Mouse (Mus musculus): ENCODE data around the gene Slc41a3. TPM values are rescaled to one million over a fixed set of nuclear protein-coding genes. Genes with fewer than 3 reads are reported as not detected.
A peak's percentile ranks its signal among the peaks of the same experiment; 100 is the strongest.
"Not testable (repeated sequence)": the region's sequence is repeated elsewhere in the genome, so short reads cannot be mapped to it uniquely, and the experiment has no call there.

Gene Slc41a3
- total RNA-seq, 2 experiments from 2014 or later = 3.7 to 4.6 TPM

DNA sequence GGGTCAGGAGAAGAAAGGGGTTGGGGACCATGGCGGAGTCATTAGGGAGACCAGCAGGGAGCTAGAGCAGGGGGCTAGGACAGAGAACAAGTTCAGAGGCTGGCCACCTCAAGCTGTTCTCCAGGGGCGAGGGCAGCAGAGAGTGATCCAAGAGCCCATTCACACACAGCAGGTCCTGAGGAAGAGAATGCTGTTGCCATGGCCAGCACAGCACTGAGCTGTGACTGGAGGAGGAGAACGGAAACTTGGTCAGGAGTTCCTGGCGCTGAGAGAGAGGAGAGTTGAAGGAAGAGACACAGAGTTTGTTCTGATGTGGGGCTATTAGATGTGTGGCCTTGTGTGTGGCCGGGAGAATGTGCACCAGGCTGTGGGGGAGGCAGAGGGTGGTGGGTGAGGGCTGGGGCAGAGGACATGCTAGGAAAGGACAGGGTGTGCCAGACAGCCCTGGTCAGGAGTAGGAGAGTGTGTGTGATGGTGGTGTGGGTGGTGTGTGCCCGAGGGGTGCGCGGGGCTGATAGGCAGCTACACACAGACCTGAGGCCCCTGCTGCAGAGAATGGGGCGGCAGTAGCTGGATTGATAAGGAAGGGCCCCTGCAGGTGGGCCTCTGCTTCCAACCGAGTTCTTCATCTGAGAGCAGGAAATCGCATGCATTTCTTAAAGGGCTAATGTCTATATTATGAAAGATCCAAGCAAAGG, 18.4 kb downstream of the Slc41a3 start:
- no peak for DNase-seq (ENCODE audit: extremely low spot score in 1 of 2, low spot score in 1 of 2)

DNA sequence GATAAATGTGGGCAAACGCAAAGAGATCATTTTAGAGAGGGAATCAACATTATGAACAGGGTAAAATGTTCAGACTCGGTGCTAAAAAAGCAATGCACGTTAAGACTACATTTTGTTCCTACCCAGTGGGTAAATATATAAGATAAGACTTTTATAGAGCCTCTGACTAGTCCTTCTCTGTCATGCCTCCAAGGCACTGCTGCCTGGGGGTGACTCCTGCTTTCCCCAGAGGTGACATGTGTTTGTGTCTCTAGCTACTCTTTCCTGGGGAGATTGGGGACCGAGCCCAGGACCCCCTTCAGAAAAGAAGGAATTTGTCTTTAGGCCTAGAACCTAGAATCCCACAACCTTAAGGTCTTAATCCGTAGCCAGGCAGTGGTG, 18.9 kb downstream of the Slc41a3 start:
- no peak for DNase-seq (ENCODE audit: extremely low spot score in 1 of 2, low spot score in 1 of 2)

GRCm38 (mm10) chr6:90624184-90624583, 19.7 kb downstream of the Slc41a3 start:
- peak in 1 of 2 experiments; percentile 36 for DNase-seq (ENCODE audit: extremely low spot score in 1 of 2, low spot score in 1 of 2)

DNA sequence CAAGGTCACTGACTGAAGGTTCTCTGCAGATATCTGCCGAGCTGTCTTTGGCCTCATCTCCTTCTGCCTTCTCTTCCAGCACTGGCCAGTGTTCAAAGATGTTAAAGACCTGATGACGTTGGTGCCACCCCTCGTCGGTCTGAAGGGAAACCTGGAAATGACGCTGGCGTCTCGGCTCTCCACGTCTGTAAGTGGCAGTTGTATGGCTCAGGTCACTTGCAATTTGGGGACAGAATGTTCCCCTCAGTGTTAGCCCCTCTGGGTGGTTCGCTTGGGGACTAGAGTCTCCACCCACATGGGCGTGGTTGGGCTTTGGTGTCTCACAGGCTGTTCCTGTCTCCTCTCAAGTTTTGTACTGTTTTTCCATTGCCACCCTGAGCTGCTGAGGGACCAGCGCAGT, 20.2 kb downstream of the Slc41a3 start:
- DNase-seq (ENCODE audit: extremely low spot score in 1 of 2, low spot score in 1 of 2) = no peak

GRCm38 (mm10) chr6:90625207-90625994, 20.9 kb downstream of the Slc41a3 start:
- DNase-seq (ENCODE audit: extremely low spot score in 1 of 2, low spot score in 1 of 2) = no peak

- DNase-seq (ENCODE audit: extremely low spot score in 1 of 2, low spot score in 1 of 2) = no peak
Measured at GRCm38 (mm10) chr6:90627556-90627955, 23.0 kb downstream of the Slc41a3 start.

- no peak for DNase-seq (ENCODE audit: extremely low spot score in 1 of 2, low spot score in 1 of 2)
Measured at GRCm38 (mm10) chr6:90629506-90629905, 25.0 kb downstream of the Slc41a3 start.

- no peak for DNase-seq (ENCODE audit: extremely low spot score in 1 of 2, low spot score in 1 of 2)
Measured at GRCm38 (mm10) chr6:90630427-90630826, 25.9 kb downstream of the Slc41a3 start.

GRCm38 (mm10) chr6:90632526-90632925, 28.0 kb downstream of the Slc41a3 start:
- DNase-seq (ENCODE audit: extremely low spot score in 1 of 2, low spot score in 1 of 2) = not testable (repeated sequence)

- DNase-seq (ENCODE audit: extremely low spot score in 1 of 2, low spot score in 1 of 2) = no peak
Measured at GRCm38 (mm10) chr6:90635081-90635480, 30.6 kb downstream of the Slc41a3 start.

- no peak for DNase-seq (ENCODE audit: extremely low spot score in 1 of 2, low spot score in 1 of 2)
Measured at GRCm38 (mm10) chr6:90635611-90636010, 31.1 kb downstream of the Slc41a3 start.

GRCm38 (mm10) chr6:90643057-90643456, 38.5 kb downstream of the Slc41a3 start:
- DNase-seq (ENCODE audit: extremely low spot score in 1 of 2, low spot score in 1 of 2) = no peak

DNA sequence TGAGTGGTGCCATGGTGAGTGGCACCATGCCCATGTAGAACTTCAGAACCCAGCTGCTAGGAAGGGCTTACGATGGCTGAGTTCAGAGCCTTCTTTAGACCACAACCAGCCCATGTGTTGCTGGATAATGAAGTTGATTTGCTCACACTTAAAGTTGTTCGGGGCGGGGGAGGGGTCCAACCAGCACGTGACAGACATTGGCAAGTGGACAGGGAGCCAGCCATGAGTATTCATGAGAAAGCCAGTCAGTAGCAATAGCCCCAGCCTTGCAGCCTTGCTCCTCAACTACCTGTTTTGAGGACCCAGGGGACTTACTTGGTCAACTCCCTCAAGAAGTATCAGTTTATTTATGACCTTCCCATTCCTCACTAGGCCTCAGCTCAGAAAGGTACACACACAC, 40.4 kb downstream of the Slc41a3 start:
- no peak for DNase-seq (ENCODE audit: extremely low spot score in 1 of 2, low spot score in 1 of 2)

GRCm38 (mm10) chr6:90648391-90648790, 43.9 kb downstream of the Slc41a3 start:
- DNase-seq (ENCODE audit: extremely low spot score in 1 of 2, low spot score in 1 of 2) = no peak

GRCm38 (mm10) chr6:90649279-90649678, 44.8 kb downstream of the Slc41a3 start:
- DNase-seq (ENCODE audit: extremely low spot score in 1 of 2, low spot score in 1 of 2) = no peak

GRCm38 (mm10) chr6:90650634-90651033, 46.1 kb downstream of the Slc41a3 start:
- DNase-seq (ENCODE audit: extremely low spot score in 1 of 2, low spot score in 1 of 2) = no peak

GRCm38 (mm10) chr6:90653736-90654135, 49.2 kb downstream of the Slc41a3 start:
- DNase-seq (ENCODE audit: extremely low spot score in 1 of 2, low spot score in 1 of 2) = peak in 1 of 2 experiments; percentile 57

DNA sequence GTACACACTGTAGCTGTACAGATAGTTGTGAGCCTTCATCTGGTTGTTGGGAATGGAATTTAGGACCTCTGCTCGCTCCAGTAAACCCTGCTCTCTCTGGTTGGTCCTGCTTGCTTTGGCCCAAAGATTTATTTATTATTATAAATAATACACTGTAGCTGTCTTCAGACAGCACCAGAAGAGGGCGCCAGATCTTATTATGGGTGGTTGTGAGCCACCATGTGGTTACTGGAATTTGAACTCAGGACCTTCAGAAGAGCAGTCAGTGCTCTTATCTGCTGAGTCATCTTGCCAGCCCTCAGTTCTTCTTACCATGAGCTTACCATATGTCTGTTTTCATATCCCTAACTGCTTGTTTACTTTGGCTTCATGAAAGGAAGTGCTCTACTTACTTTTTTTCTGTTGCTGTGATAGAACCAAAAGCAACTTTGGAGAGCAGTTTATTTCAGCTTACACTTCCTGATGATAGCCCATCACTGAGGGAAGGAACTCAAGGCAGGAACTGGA, 51.9 kb downstream of the Slc41a3 start:
- DNase-seq (ENCODE audit: extremely low spot score in 1 of 2, low spot score in 1 of 2) = peak in 1 of 2 experiments; percentile 39

- no peak for DNase-seq (ENCODE audit: extremely low spot score in 1 of 2, low spot score in 1 of 2)
Measured at GRCm38 (mm10) chr6:90659913-90660312, 55.4 kb downstream of the Slc41a3 start.

GRCm38 (mm10) chr6:90660398-90661028, 56.0 kb downstream of the Slc41a3 start:
- no peak for DNase-seq (ENCODE audit: extremely low spot score in 1 of 2, low spot score in 1 of 2)

DNA sequence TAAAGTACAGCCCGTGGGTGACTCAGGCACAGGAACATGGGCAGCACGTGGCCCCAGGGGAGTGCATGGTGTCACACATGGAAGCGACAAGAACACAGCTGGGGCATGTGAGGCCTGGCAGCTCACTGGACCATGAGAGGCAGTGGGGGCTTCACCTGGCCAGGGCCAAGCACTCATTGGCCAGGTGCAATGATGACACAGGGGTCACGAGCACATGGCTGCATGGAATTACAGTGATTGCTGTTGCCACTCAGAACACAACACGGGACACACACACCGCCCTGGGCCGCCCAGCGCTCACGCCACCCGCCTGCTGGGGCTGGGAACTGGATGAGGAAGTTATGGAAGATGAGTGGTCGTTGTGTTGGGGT, 56.5 kb downstream of the Slc41a3 start:
- no peak for DNase-seq (ENCODE audit: extremely low spot score in 1 of 2, low spot score in 1 of 2)

Measured in layer of hippocampus, postnatal 25 days (tissue).